Mouse (Mus musculus) lung, adult 2 months (tissue): ENCODE measurements around the gene Gm20388.

Experiments
- CTCF ChIP-seq: fragments of 200-500 bp; IDR thresholded peaks from 2 replicates; pipeline ENCODE4 v1.5.1; 2011; ENCODE audit warnings: mild to moderate bottlenecking, low read length, control low read depth; ENCODE audit not compliant: insufficient read depth
- POLR2A ChIP-seq: fragments of 200-500 bp; IDR thresholded peaks from 2 replicates; pipeline ENCODE4 v1.6.1; 2011; ENCODE audit warnings: low read depth, mild to moderate bottlenecking, control low read depth, low read length, borderline replicate concordance; ENCODE audit errors: extremely low read depth

DNA sequence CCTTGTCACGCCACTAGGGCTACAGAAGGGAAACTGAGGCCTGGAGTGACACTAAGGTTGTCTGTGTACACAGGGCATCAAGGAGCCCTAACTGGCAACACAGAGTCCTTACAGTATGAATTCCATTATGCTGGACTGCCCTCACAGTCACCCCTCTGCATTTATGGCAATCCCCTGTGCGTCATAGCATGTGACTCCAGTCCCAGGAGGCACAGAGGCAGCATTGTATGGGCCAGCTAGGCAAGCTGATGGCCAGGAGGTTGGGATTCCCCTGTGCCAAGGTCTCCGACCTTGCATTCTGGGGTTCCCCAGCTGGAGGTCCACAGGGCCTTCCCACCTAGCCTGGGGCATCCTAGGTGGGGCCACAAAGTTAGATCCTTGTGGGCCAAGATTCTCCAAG, 2300.9 kb downstream of the Gm20388 start:
- no peak for TF ChIP-seq POLR2A
- no peak for TF ChIP-seq CTCF
